Mouse (Mus musculus): Measurements from ENCODE around the gene Ryr1. TPM values are rescaled to one million over a fixed set of nuclear protein-coding genes. Genes with fewer than 3 reads are reported as not detected.

Gene Ryr1
- polyA plus RNA-seq, 1 experiment: 9.5 TPM

DNA sequence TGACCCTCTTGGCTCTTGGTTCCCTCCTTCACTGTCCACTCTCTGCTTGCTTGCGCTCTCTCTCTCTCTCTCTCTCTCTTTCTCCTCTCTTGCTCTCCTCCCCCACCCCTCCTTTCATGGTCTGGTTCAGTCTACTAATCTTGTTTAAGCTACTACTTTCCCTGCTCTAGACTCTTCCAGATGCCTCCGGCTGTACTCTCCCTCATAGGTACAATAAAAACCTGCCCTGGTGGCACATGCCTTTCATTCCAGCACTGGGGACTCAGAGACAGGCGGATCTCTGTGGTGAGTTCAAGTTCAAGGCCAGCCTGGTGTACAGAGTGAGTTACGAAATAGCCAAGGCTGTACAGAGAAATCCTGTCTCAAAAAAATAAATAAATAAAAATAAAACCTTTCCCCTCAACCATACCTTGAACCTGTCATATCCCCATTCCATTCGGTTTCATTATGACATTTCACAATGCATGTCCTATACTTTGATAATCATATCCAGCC, 159.6 kb downstream of the Ryr1 start:
- peaks cover 4% of the 10 kb centered on the region; the same call in 1 of the 2 replicates for H3K4me1 ChIP-seq (ENCODE audit: control insufficient read depth, insufficient read depth, low read length)
- no peak for DNase-seq
- 86% methylated on average over 5 of the region's 5 CpGs for WGBS
- no peaks in the 10 kb centered on the region for H3K27me3 ChIP-seq (ENCODE audit: control insufficient read depth, insufficient read depth, low read length)
- TF ChIP-seq POLR2A (IDR thresholded peaks at IDR 0.05; ENCODE audit: borderline replicate concordance, insufficient read depth, low read length): no peak
- no peak for TF ChIP-seq CTCF (IDR thresholded peaks at IDR 0.05; ENCODE audit: borderline replicate concordance, insufficient read depth, low read depth, low read length)
- H3K4me3 ChIP-seq (replicated peaks; ENCODE audit: insufficient read depth, low read depth, low read length): no peak overlapping the region
- H3K27ac ChIP-seq (ENCODE audit: insufficient read depth, low read length): no peak overlapping the region

DNA sequence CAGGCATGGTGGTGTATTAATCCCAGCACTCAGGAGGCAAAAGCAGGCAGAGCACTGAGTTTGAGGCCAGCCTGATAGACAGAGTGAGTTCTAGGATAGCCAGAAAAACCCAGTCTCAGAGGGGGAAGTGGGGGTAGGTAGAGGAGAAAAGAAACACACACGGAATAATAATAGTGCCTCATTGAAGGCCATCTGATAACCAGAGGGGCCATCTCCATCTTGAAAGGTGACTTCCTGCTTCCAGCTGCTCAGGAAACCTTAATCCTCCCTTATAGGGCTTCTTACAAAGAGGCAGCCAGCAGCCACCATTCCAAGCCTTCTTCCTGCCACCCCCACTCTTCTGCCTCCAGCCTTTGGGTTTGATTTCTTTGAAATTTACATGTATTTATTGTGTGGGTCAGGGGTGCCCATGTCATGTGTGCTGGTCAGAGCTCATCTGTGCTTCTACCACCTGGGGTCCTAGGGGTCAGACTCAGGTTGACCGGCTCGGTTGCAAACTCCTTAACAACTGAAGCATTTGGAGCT, 161.5 kb downstream of the Ryr1 start:
- Histone ChIP-seq H3K27me3 (ENCODE audit: control insufficient read depth, insufficient read depth, low read length) (no peaks in the 10 kb centered on the region), H3K4me3 (replicated peaks; ENCODE audit: insufficient read depth, low read depth, low read length) (no peak overlapping the region), H3K4me1 (ENCODE audit: control insufficient read depth, insufficient read depth, low read length) (peaks cover 10% of the 10 kb centered on the region; the same call in 1 of the 2 replicates), H3K27ac (ENCODE audit: insufficient read depth, low read length) (no peak overlapping the region)
- no peak for DNase-seq
- no peak for TF ChIP-seq CTCF (IDR thresholded peaks at IDR 0.05; ENCODE audit: borderline replicate concordance, insufficient read depth, low read depth, low read length)
- TF ChIP-seq POLR2A (IDR thresholded peaks at IDR 0.05; ENCODE audit: borderline replicate concordance, insufficient read depth, low read length): no peak
- 91% methylated on average over 3 of the region's 3 CpGs for WGBS

GRCm38 (mm10) chr7:28961927-28962670, 162.9 kb downstream of the Ryr1 start, which contains the start of gene Actn4:
TSS of gene Actn4 (minus strand) at chr7:28962340.
- peak within 1 kb of the TSS; percentile 92 for H3K4me3 ChIP-seq (replicated peaks; ENCODE audit: insufficient read depth, low read depth, low read length)
- no peak for TF ChIP-seq CTCF (IDR thresholded peaks at IDR 0.05; ENCODE audit: borderline replicate concordance, insufficient read depth, low read depth, low read length)
- peak; percentile 95 for TF ChIP-seq POLR2A (IDR thresholded peaks at IDR 0.05; ENCODE audit: borderline replicate concordance, insufficient read depth, low read length)
- no peaks in the 10 kb centered on the region for H3K27me3 ChIP-seq (ENCODE audit: control insufficient read depth, insufficient read depth, low read length)
- peak within 1 kb of the TSS; percentile 84 for H3K27ac ChIP-seq (ENCODE audit: insufficient read depth, low read length)
- H3K4me1 ChIP-seq (ENCODE audit: control insufficient read depth, insufficient read depth, low read length): peaks cover 13% of the 10 kb centered on the region; the same call in 1 of the 2 replicates
- DNase-seq: peak; percentile 98
- WGBS: 1% methylated on average over 76 of the region's 76 CpGs

DNA sequence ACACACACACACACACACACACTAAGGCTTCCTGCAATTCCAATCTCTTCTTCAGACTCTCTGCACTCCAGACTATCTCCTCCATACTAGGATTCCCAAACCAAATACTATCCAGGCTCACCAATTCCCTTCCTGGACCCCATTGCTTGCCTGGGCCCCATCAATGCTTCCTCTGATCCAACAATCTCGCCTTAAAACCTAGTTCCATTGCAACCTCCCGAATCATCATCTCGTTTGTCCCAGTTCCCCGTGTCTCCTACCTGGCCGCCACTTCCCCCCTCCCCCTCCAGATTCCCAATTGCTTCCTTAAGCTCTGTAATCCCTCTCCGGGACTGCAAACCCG, 163.4 kb downstream of the Ryr1 start:
- under 1% methylated on average over 7 of the region's 7 CpGs for WGBS
- H3K4me3 ChIP-seq (replicated peaks; ENCODE audit: insufficient read depth, low read depth, low read length): peak overlapping the region; percentile 92
- peak overlapping the region; percentile 84 for H3K27ac ChIP-seq (ENCODE audit: insufficient read depth, low read length)
- H3K27me3 ChIP-seq (ENCODE audit: control insufficient read depth, insufficient read depth, low read length): no peaks in the 10 kb centered on the region
- H3K4me1 ChIP-seq (ENCODE audit: control insufficient read depth, insufficient read depth, low read length): peaks cover 13% of the 10 kb centered on the region; the same call in 1 of the 2 replicates
- TF ChIP-seq POLR2A (IDR thresholded peaks at IDR 0.05; ENCODE audit: borderline replicate concordance, insufficient read depth, low read length) (no peak), CTCF (IDR thresholded peaks at IDR 0.05; ENCODE audit: borderline replicate concordance, insufficient read depth, low read depth, low read length) (no peak)
- DNase-seq: no peak

GRCm38 (mm10) chr7:28960354-28961046, 164.5 kb downstream of the Ryr1 start:
- DNase-seq: no peak
- Histone ChIP-seq H3K27ac (ENCODE audit: insufficient read depth, low read length) (no peak overlapping the region), H3K4me3 (replicated peaks; ENCODE audit: insufficient read depth, low read depth, low read length) (peak overlapping the region; percentile 59), H3K27me3 (ENCODE audit: control insufficient read depth, insufficient read depth, low read length) (no peaks in the 10 kb centered on the region), H3K4me1 (ENCODE audit: control insufficient read depth, insufficient read depth, low read length) (peaks cover 13% of the 10 kb centered on the region; the same call in 1 of the 2 replicates)
- WGBS: 18% methylated on average over 9 of the region's 9 CpGs
- TF ChIP-seq CTCF (IDR thresholded peaks at IDR 0.05; ENCODE audit: borderline replicate concordance, insufficient read depth, low read depth, low read length) (no peak), POLR2A (IDR thresholded peaks at IDR 0.05; ENCODE audit: borderline replicate concordance, insufficient read depth, low read length) (no peak)

DNA sequence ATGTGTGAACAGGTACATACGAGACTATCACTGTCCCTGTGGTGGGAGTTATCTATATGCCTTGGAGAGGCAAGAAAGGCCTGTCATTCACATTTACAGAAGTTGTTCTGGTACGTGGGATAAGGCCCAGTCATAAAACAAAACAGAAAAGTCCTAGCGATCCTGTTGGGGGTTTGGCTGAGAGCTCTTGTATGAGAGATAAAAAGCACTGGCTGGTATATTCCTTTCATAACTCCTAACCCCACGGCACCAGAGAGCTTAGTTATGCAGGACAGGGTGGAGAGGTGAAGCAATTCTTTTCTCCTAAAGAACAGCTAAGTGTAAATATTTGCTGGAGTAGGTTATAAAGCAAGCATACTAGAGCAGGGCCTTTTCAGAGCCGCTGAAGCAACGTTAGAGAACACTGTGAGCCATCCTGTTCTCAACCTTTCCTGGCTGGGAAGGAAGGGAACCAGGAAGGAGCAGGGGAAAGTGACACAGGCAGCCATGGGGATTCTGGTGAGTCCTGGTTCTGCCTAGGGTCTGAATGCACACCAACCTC, 165.4 kb downstream of the Ryr1 start:
- no peak for TF ChIP-seq CTCF (IDR thresholded peaks at IDR 0.05; ENCODE audit: borderline replicate concordance, insufficient read depth, low read depth, low read length)
- 30% methylated on average over 6 of the region's 6 CpGs for WGBS
- no peaks in the 10 kb centered on the region for H3K27me3 ChIP-seq (ENCODE audit: control insufficient read depth, insufficient read depth, low read length)
- H3K4me3 ChIP-seq (replicated peaks; ENCODE audit: insufficient read depth, low read depth, low read length): peak overlapping the region; percentile 7
- no peak for DNase-seq
- peaks cover 15% of the 10 kb centered on the region; the same call in 1 of the 2 replicates for H3K4me1 ChIP-seq (ENCODE audit: control insufficient read depth, insufficient read depth, low read length)
- H3K27ac ChIP-seq (ENCODE audit: insufficient read depth, low read length): no peak overlapping the region

- TF ChIP-seq POLR2A (IDR thresholded peaks at IDR 0.05; ENCODE audit: borderline replicate concordance, insufficient read depth, low read length) (no peak), CTCF (IDR thresholded peaks at IDR 0.05; ENCODE audit: borderline replicate concordance, insufficient read depth, low read depth, low read length) (no peak)
- H3K4me3 ChIP-seq (replicated peaks; ENCODE audit: insufficient read depth, low read depth, low read length): no peak overlapping the region
- H3K27me3 ChIP-seq (ENCODE audit: control insufficient read depth, insufficient read depth, low read length): no peaks in the 10 kb centered on the region
- 68% methylated on average over 1 of the region's 1 CpGs for WGBS
- peaks cover 15% of the 10 kb centered on the region; the same call in 1 of the 2 replicates for H3K4me1 ChIP-seq (ENCODE audit: control insufficient read depth, insufficient read depth, low read length)
- DNase-seq: no peak
- no peak overlapping the region for H3K27ac ChIP-seq (ENCODE audit: insufficient read depth, low read length)
Measured at GRCm38 (mm10) chr7:28958770-28959169, 166.2 kb downstream of the Ryr1 start.
